Mouse (Mus musculus) layer of hippocampus, adult 11-12 months (tissue): ENCODE results near the gene Nme7.

Source experiments
- DNase-seq: peaks from one replicate; pipeline ENCODE4 v3.0.0; 2022; ENCODE audit warnings: low spot score

The Nme7 gene

GRCm38 (mm10) chr1:164384972-164385371, 81.1 kb downstream of the Nme7 start:
- DNase-seq, result no peak

GRCm38 (mm10) chr1:164389743-164390142, 85.8 kb downstream of the Nme7 start:
- DNase-seq, result no peak

- no peak for DNase-seq
Observed at GRCm38 (mm10) chr1:164392176-164392575, 88.3 kb downstream of the Nme7 start.

GRCm38 (mm10) chr1:164395131-164395780, 91.3 kb downstream of the Nme7 start:
- DNase-seq, result peak; percentile 33

GRCm38 (mm10) chr1:164397672-164398071, 93.8 kb downstream of the Nme7 start:
- DNase-seq, result no peak

- no peak for DNase-seq
Observed at GRCm38 (mm10) chr1:164399578-164399977, 95.7 kb downstream of the Nme7 start.

- DNase-seq, result no peak
Observed at GRCm38 (mm10) chr1:164405385-164405802, 101.5 kb downstream of the Nme7 start.

- no peak for DNase-seq
Observed at GRCm38 (mm10) chr1:164406506-164406905, 102.6 kb downstream of the Nme7 start.

GRCm38 (mm10) chr1:164408655-164409054, 104.7 kb downstream of the Nme7 start:
- no peak for DNase-seq

GRCm38 (mm10) chr1:164411306-164411705, 107.4 kb downstream of the Nme7 start:
- DNase-seq, result no peak

GRCm38 (mm10) chr1:164412906-164413305, 109.0 kb downstream of the Nme7 start:
- DNase-seq, result no peak

GRCm38 (mm10) chr1:164413608-164414007, 109.7 kb downstream of the Nme7 start:
- DNase-seq, result no peak

GRCm38 (mm10) chr1:164415347-164415751, 111.4 kb downstream of the Nme7 start:
- DNase-seq, result no peak

GRCm38 (mm10) chr1:164416692-164417394, 112.9 kb downstream of the Nme7 start:
- no peak for DNase-seq

- DNase-seq, result no peak
Observed at GRCm38 (mm10) chr1:164417604-164418003, 113.7 kb downstream of the Nme7 start.

- DNase-seq, result no peak
Observed at GRCm38 (mm10) chr1:164418320-164418719, 114.4 kb downstream of the Nme7 start.

GRCm38 (mm10) chr1:164419401-164419800, 115.5 kb downstream of the Nme7 start:
- no peak for DNase-seq

GRCm38 (mm10) chr1:164420623-164421354, 116.9 kb downstream of the Nme7 start:
- DNase-seq, result no peak

GRCm38 (mm10) chr1:164426227-164426626, 122.3 kb downstream of the Nme7 start:
- DNase-seq, result no peak

- no peak for DNase-seq
Observed at GRCm38 (mm10) chr1:164427777-164428176, 123.9 kb downstream of the Nme7 start.

GRCm38 (mm10) chr1:164428644-164429043, 124.7 kb downstream of the Nme7 start:
- DNase-seq, result no peak

- no peak for DNase-seq
Observed at GRCm38 (mm10) chr1:164432649-164433048, 128.7 kb downstream of the Nme7 start.

GRCm38 (mm10) chr1:164434049-164434448, 130.1 kb downstream of the Nme7 start:
- no peak for DNase-seq
